Mouse (Mus musculus) heart, postnatal 0 days (tissue): Measurements from ENCODE around the gene Myod1.

Experiments used
- CTCF ChIP-seq: IDR thresholded peaks from 2 replicates; pipeline ENCODE4 v1.5.1; 2016; ENCODE audit warnings: antibody characterized with exemption, control low read depth, low read depth
- EP300 ChIP-seq: IDR thresholded peaks from 2 replicates; pipeline ENCODE4 v1.6.1; 2016; ENCODE audit warnings: antibody characterized with exemption, low read depth

DNA sequence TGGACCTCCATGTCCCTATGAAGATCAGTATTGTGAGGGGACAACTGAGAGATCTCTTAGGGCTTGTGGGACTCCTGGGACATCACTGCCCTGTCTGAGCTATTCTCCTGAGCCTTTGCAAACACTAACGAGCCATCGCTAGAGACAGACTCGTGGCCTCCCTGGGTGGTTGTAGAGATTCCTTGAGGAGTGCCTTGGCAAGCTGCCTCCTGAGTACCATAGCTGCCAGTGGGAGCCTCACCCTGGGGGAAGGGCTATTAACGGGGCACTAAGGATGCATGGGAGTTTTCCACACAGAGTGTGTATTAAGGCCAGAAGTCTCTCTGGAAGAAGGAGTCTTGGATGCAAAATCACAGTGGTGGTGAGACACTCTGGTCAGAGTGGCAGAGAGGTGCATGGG is 48.7 kb downstream of the Myod1 start:
- TF ChIP-seq CTCF (no peak), EP300 (no peak)
